Comparison of ENCODE assay signal across 8 mouse cellular contexts in the genomic region with DNA sequence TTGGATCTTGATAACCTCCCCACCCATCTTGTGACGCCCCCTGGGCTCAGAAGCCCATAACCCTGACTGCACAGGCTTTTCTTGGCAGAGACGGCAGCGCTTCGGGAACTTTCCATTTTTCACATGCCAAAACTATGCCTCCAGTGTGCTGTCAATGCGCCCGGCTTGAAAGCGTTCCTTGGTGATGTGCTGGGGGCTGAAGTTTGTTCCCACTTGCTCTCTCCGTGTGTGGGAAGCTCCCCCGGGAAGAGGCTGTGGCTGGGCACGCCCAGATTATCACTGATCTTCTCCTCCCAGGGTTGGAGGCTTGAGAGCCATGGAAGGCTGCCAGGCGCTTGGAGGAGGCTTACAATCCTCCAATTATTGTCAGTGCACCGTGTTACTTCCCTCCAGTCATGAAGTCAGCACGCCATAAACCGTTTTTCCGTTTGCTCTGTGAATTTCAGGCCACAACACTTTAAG.
A peak's percentile ranks its signal among the peaks of the same experiment; 100 is the strongest.
DNase-seq lines count a peak whose midpoint lies in the region; ATAC-seq and TF ChIP-seq lines count a peak whose summit lies in the region.

No protein-coding gene starts in this region.

- H3K27me3 ChIP-seq in embryonic facial prominence, embryonic 14.5 days (replicated peaks; ENCODE audit: control insufficient read depth, insufficient read depth, low read length): no peaks in the 10 kb centered on the region
- no peaks in the 10 kb centered on the region for H3K27me3 ChIP-seq in myocyte (ENCODE audit: control insufficient read depth, insufficient read depth, insufficient read length)

- no peaks in the 10 kb centered on the region for H3K9me3 ChIP-seq in embryonic facial prominence, embryonic 14.5 days (ENCODE audit: control insufficient read depth, low read length)

- peak overlapping the region; percentile 44; the same call in 1 of the 2 replicates for H3K27ac ChIP-seq in embryonic facial prominence, embryonic 14.5 days (replicated peaks; ENCODE audit: low read depth, low read length)

- H3K9ac ChIP-seq in embryonic facial prominence, embryonic 14.5 days (ENCODE audit: low read depth, low read length): peak overlapping the region; percentile 46; the same call in 1 of the 2 replicates

- H3K4me2 ChIP-seq in embryonic facial prominence, embryonic 14.5 days (ENCODE audit: low read depth, low read length): peak overlapping the region; percentile 63
- peak overlapping the region; percentile 87 for H3K4me2 ChIP-seq in myocyte (ENCODE audit: low read depth)

- H3K4me1 ChIP-seq in embryonic facial prominence, embryonic 14.5 days (ENCODE audit: control insufficient read depth, insufficient read depth, low read length): peaks cover 12% of the 10 kb centered on the region; the same call in 1 of the 2 replicates

- peak; percentile 51; the same call in 1 of the 2 replicates for ATAC-seq in cerebellum, adult (ENCODE audit: insufficient number of reproducible peaks, low FRiP score, low TSS enrichment)
- peak; percentile 86 for ATAC-seq in embryonic facial prominence, embryonic 14.5 days (ENCODE audit: low read depth)

- no peaks in the 10 kb centered on the region for H3K79me2 ChIP-seq in myocyte (ENCODE audit: control insufficient read depth, insufficient read depth)

- no peaks in the 10 kb centered on the region for H3K36me3 ChIP-seq in embryonic facial prominence, embryonic 14.5 days (ENCODE audit: control insufficient read depth, insufficient read depth, low read length)
- H3K36me3 ChIP-seq in myocyte (ENCODE audit: control insufficient read depth, insufficient read depth): no peaks in the 10 kb centered on the region

- TF ChIP-seq POLR2A in myocyte (IDR thresholded peaks at IDR 0.05; ENCODE audit: insufficient read length, low read depth): no peak

- 10% methylated on average over 15 of the region's 15 CpGs for WGBS in embryonic facial prominence, embryonic 14.5 days

- H3ac ChIP-seq in myocyte (ENCODE audit: control insufficient read depth, insufficient read length): no peak overlapping the region

- no peak for DNase-seq in cerebellum, adult 8-10 months
- peak; percentile 94 for DNase-seq in embryonic facial prominence, embryonic 14.5 days (ENCODE audit: low spot score)
- DNase-seq in heart, adult 8-10 months (ENCODE audit: low spot score): peak; percentile 30
- peak; percentile 48 for DNase-seq in kidney, postnatal 10 days
- peak; percentile 10 for DNase-seq in liver
- peak; percentile 4 to 51 for DNase-seq in urinary bladder, postnatal 36 days (ENCODE audit: low spot score in 2 of 2)

- peak overlapping the region; percentile 27 for H3K4me3 ChIP-seq in embryonic facial prominence, embryonic 14.5 days (ENCODE audit: low read depth, low read length)
- H3K4me3 ChIP-seq in myocyte: peak overlapping the region; percentile 18

TF ChIP-seq in myocyte, 11 proteins besides CTCF, POLR2A, EP300 and RAD21:
- TF ChIP-seq MAX (IDR thresholded peaks at IDR 0.05; ENCODE audit: low read depth): no peak
- no peak for TF ChIP-seq USF1 (IDR thresholded peaks at IDR 0.05; ENCODE audit: low read depth)
- no peak for TF ChIP-seq MYOD1 (IDR thresholded peaks at IDR 0.05; ENCODE audit: control insufficient read depth in 1 of 3, insufficient read length in 2 of 3, low read depth in 2 of 3)
- TF ChIP-seq TCF3 (IDR thresholded peaks at IDR 0.05; ENCODE audit: insufficient read length, low read depth): no peak
- no peak for TF ChIP-seq CEBPB (IDR thresholded peaks at IDR 0.05; ENCODE audit: insufficient read depth, poor library complexity, severe bottlenecking)
- no peak for TF ChIP-seq REST (IDR thresholded peaks at IDR 0.05; ENCODE audit: insufficient read depth, insufficient read length)
- no peak for TF ChIP-seq TCF12 (IDR thresholded peaks at IDR 0.05; ENCODE audit: insufficient read depth, poor library complexity, severe bottlenecking)
- TF ChIP-seq SRF (IDR thresholded peaks at IDR 0.05; ENCODE audit: control insufficient read depth, insufficient read length, low read depth): no peak
- no peak for TF ChIP-seq MYOG (IDR thresholded peaks at IDR 0.05; ENCODE audit: control insufficient read depth in 1 of 3, insufficient read depth in 1 of 3, insufficient read length in 2 of 3, low read depth in 2 of 3)
- no peak for TF ChIP-seq E2F4 (IDR thresholded peaks at IDR 0.05; ENCODE audit: insufficient read depth)
- no peak for TF ChIP-seq POLR2AphosphoS2 (IDR thresholded peaks at IDR 0.05; ENCODE audit: insufficient read length, low read depth)
TF ChIP-seq in myocyte: peak in this region for 0.
